Mouse (Mus musculus): ENCODE measurements around the gene Pi4ka.

GRCm38 (mm10) chr16:17237634-17238033 is 168.5 kb downstream of the Pi4ka start:
- TF ChIP-seq POLR2A (IDR thresholded peaks at IDR 0.05; ENCODE audit: insufficient read depth, low read depth, low read length) (no peak), CTCF (IDR thresholded peaks at IDR 0.05) (no peak), EP300 (IDR thresholded peaks at IDR 0.05; ENCODE audit: insufficient read depth, low read depth, low read length) (no peak)

Measured in heart, adult 2 months (tissue).